Mouse (Mus musculus): ENCODE measurements around the gene Gmeb1.
"Not testable (repeated sequence)": the region's sequence is repeated elsewhere in the genome, so short reads cannot be mapped to it uniquely, and the experiment has no call there.

Gmeb1 gene

DNA sequence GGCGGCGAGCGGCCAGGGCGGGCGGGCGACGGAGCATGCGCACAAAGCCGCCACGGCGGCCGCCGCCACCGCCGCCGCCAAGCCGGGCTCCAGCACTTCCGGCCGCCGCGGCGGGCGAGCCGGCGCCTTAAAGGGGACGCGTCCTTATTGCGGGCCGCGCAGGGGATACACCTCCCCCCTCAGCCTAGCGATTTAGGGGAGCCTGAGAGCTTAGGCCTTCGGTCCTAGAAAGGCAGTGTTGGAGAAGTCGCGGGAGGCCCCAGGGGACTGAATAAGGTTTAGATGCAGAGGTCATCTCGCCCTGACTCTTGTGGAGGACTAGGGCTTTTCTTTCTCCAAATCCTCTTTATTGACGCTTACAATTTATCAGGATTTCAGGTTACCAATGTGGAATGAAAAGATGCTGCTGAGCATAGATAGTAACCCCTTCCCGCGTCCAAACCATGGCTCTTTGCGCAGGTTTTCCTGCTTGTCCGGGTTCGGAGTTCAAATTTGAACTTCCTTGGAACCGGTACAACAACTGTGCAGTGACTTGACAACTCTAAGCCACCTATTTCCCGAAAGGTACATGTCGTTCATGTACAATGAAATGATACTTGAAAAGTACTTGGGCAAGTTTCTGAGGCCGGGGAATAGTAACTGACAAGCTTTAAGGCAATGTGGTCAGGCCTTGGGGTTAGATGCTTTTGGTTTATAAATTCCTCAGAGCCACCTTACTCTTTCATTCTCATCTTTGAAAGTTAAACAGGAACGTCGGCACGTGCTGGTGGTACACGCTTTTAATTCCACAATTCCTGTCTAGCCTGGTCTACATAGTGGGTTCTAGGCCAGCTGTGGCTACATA lies at the start of gene Gmeb1:
Gene Gmeb1 (minus strand): TSS at position 89 of the 844 bp plus-strand sequence.
- DNase-seq (ENCODE audit: low read depth, low spot score): peak; percentile 82

DNA sequence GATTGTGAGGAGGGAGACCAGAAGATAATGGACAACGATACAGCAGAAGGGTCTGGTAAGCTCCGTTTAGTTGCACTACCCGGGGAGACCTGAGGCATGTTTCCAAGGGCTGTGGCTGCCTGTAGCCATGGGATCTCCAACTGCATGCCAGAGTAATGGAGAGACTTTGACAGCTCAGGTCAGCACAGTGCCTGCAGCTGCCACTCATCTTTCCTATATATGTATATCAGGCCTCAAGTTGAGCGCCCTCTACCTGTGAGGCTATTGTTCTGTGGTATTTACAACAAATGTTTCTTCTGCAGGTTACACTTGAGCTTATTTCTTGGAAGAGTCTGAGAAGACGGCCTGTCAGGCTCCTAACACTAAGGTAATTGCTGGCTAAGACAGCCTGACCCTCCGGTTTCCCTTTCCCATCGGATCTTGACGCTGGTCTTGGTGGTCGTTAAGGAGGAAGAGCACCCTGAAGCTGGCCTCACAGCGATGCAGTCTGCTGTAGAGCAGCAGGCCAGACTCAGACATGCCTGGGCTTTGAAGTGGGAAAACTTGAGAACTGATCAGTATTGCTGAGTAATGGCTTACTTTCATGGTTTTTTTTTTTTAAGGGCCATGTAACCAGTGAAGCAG lies 48.6 kb upstream of the Gmeb1 start:
- peak; percentile 77 for DNase-seq (ENCODE audit: low read depth, low spot score)

DNA sequence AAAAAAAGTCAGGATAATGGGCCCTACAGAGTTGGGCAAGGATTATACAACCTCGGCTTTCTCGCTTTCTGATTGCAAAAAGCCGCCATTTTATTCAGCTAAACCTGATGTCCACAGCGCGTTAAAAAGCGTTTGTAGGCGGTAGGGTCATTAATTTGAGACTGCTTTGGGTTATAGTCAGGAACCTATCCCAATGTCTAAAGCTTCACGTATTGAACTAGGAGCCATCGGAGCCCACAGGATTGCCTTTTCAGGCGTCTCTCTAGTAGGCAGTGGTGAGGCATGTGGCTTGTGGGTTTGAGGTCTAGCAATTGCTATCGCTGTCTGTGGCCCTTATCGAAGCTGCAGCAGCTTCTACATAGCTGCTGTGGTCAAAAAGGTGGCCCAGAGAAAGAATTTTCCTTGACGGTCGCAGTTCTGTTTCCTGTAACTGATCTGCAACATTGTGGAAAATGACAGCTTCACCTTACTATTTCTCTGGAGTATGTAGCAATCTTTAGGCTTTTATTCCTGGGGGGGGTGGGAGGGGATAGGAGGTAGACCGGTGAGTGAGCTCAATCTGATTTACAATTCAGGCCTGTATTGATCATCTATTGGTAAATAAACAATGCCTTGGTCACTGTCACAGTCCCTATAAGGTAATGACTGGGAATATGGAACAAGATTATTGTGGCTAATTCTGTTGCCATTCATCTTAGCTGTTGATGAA lies 47.9 kb upstream of the Gmeb1 start:
- no peak for DNase-seq (ENCODE audit: low read depth, low spot score)

DNA sequence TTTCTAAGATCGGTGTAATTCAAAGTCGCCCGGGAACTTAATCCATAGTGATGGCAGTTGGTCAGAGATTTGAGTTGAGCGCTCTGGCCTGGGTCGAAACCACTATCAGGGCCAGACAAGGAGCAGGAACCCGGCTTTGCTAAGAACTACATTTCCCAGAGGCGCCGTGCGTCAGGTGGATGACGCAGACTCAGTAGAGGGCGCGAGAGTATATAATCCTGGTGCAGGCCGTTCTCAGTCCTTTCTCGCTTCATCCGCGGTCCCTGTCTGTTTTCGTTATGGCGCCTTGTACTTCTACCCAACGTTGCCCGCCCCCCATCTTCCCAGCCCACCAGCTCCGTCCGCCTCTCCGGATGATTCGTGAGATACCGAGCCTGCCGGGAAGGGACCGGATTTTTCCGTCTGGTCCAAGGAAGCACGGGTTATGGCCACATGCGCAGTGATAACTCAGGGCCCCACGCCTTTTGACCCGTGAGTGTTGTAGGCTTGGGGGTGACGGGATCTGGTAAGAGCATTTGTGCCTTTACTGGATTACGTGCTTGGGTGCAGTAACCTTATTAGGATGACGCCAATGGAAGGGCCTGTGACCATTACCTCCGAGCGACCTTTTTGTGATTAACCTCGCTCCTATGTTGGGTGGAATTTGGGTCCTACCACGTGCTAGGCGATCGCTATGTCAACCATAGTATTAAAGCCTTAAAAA lies 47.2 kb upstream of the Gmeb1 start:
- peak; percentile 94 for DNase-seq (ENCODE audit: low read depth, low spot score)

DNA sequence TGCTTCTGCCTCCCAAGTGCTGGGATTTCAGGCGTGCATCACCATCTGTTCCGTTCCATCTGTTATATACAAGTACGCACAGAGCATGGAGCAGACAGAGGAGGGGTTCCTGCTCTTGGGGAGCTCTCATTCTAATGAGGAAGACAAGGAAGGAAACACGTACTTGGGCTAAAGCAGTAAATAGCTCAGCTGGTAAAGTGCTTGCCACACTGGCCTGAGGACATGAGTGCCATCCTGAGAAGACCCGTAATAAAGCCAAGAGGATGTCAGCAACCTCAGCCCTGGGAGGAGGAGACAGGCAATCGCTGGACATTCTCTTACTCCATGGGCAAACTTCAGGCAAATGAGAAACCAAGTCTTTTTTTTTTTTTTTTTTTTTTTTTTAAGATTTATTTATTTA lies 44.6 kb upstream of the Gmeb1 start:
- DNase-seq (ENCODE audit: low read depth, low spot score): no peak

DNA sequence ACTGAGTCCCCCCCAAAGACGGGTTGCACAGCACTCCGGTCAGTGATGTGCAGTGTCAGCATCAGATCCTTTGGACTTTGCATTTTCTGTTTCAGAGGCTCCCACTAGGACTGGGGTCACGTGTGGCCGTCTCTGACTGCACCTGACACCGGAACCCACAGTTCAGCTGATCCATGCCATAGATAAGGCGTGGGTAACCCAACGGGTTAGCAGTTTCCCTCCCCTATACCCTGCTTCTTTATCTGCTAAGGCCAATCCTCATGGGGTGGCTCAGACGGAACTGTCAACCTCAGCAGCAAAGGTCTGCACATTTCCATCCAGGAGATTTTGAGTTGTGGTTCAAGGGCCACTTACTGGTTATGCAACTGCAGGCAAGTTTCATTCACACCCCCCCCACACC lies 43.9 kb upstream of the Gmeb1 start:
- DNase-seq (ENCODE audit: low read depth, low spot score): no peak

DNA sequence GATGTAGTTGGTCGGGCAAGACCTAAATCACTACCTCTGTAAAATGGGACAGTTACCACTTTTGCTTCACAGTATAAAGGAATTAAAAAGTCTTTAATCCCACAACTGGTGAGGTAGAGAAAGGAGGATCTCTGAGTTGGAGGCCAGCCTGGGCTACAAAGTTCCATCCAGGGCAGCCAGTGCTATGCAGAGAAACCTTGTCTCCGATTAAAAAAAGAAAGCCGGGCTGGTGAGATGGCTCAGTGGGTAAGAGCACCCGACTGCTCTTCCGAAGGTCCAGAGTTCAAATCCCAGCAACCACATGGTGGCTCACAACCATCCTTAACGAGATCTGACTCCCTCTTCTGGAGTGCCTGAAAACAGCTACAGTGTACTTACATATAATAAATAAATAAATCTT lies 42.1 kb upstream of the Gmeb1 start:
- DNase-seq (ENCODE audit: low read depth, low spot score): not testable (repeated sequence)

DNA sequence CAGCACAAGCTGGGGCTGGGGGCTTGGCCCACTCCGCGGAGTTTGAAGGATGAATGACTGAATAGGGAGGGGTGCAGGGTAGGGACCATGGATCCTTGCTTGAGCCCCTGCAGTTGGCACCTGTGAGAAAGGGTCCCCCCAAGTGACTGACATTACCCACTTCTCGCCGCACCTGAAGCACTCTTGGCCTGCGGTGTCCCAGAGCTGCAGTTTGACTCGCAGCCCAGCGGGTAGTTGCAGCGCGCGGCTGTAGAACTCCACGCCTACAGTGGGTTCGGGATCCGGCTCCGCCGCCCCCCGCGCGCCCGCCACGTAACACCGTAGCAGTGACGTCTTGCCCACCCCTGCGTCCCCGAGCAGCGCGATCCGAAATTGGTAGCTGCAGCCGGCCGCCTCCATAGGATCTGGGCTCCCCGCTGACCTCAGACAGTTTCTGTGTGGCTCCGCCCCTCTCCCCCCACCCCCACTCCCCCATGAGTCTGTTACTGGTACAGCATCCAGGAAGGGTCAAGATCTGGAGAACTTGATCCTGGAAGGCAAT lies 41.6 kb upstream of the Gmeb1 start, which contains the start of gene Rab42:
Gene Rab42 (minus strand): TSS at position 447 of the 541 bp plus-strand sequence.
- peak; percentile 84 for DNase-seq (ENCODE audit: low read depth, low spot score)

DNA sequence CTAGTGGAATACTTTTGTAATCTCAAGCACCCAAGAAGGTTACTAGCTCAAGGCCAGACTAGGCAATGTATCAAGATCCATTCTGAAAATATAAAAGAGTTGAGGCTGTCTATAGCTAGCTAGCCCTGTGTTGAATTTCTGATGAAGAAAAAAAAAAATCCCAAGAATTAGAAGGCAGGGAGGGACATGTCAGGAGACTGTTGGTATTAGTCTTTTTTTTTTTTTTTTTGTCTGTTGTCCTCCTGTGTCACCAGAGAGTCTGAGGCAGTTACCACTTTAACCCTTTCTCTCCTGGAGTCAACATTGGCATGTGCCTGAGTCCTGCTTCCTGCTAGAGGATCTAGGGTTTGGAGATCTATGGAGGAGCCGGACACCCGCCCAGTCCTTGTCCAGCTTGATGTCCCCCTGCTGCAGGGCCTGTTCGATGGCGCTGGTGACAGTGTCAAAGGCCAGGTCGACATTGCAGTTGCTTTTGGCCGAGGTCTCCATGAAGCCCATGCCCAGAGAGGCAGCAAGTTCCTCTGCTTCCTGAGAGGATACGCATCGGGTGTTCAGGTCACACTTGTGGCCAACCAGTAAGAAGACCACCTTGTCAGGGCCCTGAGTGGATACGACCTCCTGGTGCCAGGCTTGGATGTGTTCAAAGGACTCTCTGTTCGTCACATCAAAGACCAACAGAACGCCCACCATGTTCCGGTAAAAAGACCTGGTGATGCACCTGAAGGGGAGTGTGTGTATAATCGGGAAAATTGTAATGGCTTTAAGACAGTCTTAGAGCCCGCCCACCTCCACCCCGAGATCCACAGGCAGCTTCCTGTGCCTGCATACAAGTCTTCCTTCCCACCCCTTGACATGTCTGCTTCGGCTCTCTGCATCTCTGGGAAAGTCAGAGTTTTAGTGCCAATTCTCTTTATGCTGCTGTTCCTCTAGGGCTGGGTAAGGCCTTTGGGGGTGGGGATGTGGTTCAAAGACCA lies 40.9 kb upstream of the Gmeb1 start:
- DNase-seq (ENCODE audit: low read depth, low spot score): no peak

DNA sequence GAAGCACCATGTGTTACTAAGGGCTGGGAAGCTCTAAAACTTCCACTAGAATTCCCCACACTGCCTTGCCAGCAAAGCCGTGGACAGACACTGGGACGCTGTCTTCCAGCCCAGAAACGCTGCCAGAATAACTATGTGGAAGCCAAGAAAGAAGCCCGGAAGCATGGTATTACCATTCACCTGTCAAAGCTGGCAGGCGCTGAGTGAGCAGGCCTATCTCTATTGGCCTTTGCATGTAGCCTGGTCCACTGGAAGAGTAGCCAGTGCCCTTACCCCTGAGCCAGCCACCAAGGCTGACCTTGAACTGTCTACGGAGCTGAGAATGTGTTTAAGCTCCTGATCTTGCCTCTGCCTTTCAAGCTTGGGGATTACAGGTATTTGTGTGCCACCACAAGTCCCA lies 40.1 kb upstream of the Gmeb1 start:
- DNase-seq (ENCODE audit: low read depth, low spot score): no peak

DNA sequence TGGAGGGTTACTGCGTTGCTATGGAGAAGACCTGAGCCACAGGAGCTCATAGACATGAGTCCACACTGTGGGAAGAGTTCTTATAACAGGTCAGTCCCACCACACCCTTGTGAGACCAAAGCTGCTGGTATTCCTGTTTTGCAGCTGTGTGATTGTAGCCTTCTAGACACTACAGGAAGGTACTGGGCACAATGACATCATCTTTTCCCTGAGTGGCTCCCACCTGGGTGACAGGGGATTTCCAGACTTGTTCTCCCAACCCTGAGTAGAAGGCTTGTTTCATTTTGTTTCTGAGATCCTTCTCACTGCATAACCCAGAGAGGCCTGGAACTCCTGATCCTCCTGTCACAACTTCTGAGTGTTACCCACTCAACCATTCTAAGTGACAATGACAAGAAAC lies 38.4 kb upstream of the Gmeb1 start:
- DNase-seq (ENCODE audit: low read depth, low spot score): no peak

DNA sequence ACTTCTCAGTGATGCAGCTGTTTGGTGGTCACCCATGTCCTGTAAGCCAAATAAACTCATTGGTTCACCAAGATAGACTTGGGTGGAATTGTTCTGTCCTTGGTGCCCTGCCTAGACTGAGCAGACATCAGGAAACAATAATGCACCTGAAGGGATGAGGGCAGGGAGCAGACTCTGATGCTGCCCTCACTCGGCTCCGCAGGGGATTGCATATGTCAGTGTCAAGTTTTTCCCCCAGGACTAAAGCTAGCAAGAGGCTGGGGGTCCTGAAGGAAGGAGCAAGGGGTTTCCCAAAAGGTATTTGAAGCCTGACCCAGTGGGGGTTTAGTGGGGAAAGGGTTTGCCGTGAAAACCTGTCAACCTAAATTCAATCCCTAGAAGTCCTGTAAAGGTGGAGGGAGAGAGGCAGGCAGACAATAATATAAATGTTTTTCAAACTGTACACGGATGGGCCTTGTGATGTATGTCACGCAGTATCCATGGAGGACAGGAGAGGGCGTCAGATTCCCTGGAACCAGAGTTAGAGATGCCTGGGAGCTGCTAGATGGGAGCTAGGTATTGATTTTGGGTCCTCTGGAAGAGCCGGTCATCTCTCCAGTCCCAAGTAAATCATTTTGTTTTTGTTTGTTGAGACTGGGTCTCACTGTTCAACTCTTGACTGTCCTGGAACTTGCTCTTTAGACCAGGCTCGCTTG lies 34.4 kb upstream of the Gmeb1 start:
- DNase-seq (ENCODE audit: low read depth, low spot score): peak; percentile 65

DNA sequence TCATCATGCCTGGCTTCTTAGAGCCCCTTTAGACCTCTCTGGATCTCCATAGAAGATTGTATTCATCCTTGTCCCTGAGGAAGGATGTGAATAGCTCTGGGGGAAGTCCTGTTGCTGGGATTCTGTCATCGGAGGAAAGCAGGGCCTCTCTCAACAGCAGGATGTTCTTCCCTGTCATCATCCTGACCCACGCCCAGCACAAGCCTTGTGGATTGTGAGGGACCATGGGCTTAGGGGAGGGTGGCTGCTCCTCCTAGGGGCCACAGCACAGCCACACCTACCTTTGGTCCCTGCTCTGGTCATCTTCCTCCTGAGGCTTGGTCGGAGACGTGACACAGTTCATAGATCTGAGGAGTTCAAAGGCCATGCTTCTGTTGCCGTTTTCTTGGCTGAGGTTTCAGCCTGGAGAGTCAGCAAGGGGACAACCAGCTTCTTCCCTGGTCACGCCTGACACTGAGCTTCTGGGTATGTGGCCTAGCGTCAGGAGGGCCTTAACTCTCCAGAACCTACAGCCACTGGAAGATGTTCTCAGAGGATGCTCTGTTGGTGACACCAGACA lies 32.4 kb upstream of the Gmeb1 start:
- no peak for DNase-seq (ENCODE audit: low read depth, low spot score)

DNA sequence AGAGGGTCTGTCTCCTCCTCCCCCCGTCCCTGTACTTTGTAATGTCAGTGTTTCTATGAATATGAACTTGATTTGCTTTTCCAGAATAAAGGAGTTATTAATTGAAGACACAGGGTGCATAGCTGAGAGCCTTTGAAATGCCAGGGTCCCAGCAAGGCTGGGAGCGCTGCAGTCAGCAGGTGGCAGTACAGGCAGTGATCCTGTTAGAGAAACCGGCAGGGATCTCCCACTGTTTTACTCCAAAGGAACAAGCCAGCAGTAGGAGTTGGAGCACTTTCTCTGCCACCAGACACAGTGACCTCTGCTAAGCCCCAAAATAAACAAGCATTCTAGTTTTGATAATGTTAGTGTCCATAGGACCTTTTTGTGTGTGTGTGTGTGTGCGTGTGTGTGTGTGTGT lies 31.6 kb upstream of the Gmeb1 start:
- DNase-seq (ENCODE audit: low read depth, low spot score): no peak

DNA sequence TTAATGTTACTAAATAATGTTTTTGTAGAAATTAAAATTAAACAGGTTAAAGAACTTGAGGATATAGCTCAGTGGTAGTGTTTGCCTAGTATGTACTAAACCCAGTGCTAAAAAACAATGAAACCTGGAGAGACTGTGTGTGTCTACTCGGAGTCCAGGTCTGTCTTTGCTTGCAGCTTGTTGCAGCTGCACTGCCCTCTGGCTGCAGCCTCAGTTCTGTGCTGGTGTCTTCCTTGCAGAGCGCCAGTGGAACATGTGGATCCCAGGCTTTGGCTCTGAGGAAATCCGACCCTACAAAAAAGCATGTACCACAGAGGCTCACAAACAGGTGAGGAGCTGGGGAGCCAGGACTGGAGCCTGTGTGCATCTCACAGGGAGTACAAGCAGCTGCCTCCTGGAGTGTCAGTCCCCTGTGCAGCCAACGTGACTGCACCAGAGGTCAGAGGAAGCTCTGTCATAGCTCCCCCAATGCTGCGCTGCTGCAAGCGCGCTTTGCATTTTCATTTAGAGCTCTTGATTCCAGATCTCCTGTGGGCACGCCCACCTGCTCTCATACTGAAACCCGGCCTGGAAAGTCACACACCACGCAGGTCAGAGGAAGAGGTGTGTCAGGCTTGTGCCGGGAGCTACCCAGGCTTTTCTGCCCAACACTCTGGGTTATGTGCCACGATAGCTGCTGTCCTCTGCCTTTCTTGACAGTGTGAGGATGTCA lies 30.4 kb upstream of the Gmeb1 start:
- peak; percentile 70 for DNase-seq (ENCODE audit: low read depth, low spot score)

DNA sequence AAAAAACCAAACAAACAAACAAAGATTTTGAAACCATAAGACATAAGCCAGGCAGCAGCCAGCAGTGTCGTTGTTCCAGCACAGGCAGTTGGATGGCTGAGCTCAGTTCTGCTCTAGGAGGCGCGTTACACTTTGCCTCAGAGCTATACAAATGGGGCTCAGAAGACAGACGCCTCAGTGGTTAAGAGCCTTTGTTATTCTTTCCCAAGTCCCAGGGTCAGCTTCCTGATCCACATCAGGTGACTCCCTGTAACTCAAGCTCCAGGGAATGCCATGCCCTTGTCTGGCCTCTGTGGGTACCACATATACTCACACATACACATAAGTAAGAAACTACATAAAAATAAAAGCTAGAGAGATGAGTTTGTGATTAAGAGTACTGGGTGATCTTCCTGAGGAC lies 29.7 kb upstream of the Gmeb1 start:
- DNase-seq (ENCODE audit: low read depth, low spot score): peak; percentile 60

DNA sequence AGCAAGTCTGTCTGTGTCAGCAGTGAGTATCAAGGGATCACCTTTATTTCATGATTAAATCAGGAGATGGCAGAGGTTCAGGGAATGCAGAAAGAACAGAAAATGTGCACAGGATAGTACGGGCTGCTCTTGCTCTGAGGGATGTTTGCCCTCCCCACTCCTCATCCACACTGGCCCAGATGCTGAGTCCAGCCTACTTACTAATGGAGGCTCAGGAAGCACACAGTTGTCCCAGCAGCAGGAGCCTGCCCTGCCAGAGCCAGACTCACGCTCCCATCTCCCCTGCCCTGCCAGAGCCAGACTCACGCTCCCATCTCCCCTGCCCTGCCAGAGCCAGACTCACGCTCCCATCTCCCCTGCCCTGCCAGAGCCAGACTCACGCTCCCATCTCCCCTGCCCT lies 27.4 kb upstream of the Gmeb1 start:
- not testable (repeated sequence) for DNase-seq (ENCODE audit: low read depth, low spot score)

DNA sequence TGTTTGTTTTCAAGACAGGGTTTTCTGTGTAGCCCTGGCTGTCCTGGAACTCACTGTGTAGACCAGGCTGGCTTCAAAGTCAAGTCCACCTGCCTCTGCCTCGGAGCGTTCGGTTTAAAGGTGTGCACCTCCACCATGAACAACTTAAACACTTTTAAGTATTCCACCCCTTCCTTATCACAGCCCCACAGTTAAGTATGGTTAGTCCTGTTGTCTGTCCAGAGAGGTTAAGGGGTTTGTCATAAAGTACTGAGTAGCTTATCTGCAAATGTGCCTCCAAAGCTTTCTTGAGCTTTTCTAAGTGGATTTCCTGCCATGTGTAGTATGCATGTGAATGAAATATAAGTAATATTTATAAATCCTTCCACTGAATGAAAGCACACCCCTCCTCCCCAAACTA lies 14.5 kb upstream of the Gmeb1 start:
- DNase-seq (ENCODE audit: low read depth, low spot score): no peak

Data from ES-CJ7 (cell line).